Comparison of ENCODE assay signal across 9 mouse cellular contexts in the genomic region with DNA sequence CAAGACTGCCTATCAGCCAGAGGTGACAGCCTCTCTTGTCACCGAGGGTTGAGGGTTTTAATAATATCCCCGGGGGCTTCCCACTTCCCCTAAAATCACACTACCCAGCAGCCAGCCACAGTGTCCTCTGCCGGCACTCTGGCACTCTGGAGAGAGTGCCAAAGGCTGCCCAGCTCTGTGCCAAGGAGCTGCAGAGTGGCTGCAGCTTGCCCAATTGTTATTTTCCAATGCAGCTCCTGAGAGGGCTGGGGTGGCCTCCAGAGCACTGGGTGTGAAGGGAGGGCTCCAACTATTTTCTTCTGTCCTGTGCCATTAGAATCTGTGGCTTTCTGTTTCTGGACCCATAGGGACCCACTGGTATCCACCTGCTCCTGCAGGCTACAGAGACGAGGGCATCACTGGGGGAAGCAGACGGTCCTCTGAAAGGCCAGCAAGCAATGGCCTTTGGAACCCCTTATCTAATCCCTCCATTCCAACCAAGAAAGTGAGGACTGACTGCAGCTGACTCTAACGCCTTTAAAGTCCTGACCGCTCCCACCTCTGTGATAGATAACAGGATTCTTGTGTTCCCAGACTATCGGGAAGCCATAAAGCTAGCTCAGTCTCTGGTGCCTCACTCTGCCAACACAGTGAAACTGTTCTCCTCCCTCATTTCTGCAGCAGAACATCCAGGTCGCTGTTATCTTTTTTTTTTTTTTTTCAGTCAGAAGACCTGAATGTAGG. TPM values are rescaled to one million over a fixed set of nuclear protein-coding genes. Genes with fewer than 3 reads are reported as not detected.
DNase-seq lines count a peak whose midpoint lies in the region; ATAC-seq and TF ChIP-seq lines count a peak whose summit lies in the region.
"Had no signal": no experiment of that assay in that cellular context is flagged by ENCODE, and none has a peak within 500 bp of the region (broad histone marks: within the 10 kb centered on the region; RNA-seq: fewer than 3 reads in every experiment).

No protein-coding gene starts in this region.

- 71% methylated on average over 9 of the region's 9 CpGs for WGBS in hindbrain, embryonic 10.5 days
- WGBS in hindbrain, embryonic 13.5 days, result 58% methylated on average over 9 of the region's 9 CpGs
- WGBS in liver, embryonic 14.5 days (ENCODE audit: insufficient replicate concordance), result 7% methylated on average over 9 of the region's 9 CpGs
- WGBS in kidney, embryonic 16.5 days, result 62% methylated on average over 9 of the region's 9 CpGs

- H3K9ac ChIP-seq in hindbrain, embryonic 13.5 days, result no peak overlapping the region
- H3K9ac ChIP-seq in liver, embryonic 14.5 days (replicated peaks), result no peak overlapping the region
- H3K9ac ChIP-seq in kidney, embryonic 16.5 days (replicated peaks; ENCODE audit: low read length), result no peak overlapping the region
- H3K9ac ChIP-seq: limb, embryonic 12.5 days had no signal

- TF ChIP-seq EP300 in liver, embryonic 14.5 days (IDR thresholded peaks at IDR 0.05; ENCODE audit: low read depth), result 0 out of 2 replicates have a peak, but pooled peaks have one; percentile 36

- H3K4me2 ChIP-seq in hindbrain, embryonic 13.5 days, result no peak overlapping the region
- peak overlapping the region; percentile 16; the same call in 1 of the 2 replicates for H3K4me2 ChIP-seq in liver, embryonic 14.5 days (ENCODE audit: low read depth)
- H3K4me2 ChIP-seq in kidney, embryonic 16.5 days (replicated peaks; ENCODE audit: low read depth, low read length), result no peak overlapping the region
- H3K4me2 ChIP-seq: limb, embryonic 12.5 days had no signal

- 0 out of 2 replicates have a peak overlapping the region, but pooled peaks have one; percentile 50 for H3K27ac ChIP-seq in hindbrain, embryonic 10.5 days
- H3K27ac ChIP-seq in hindbrain, embryonic 13.5 days, result no peak overlapping the region
- peak overlapping the region; percentile 15; the same call in 1 of the 2 replicates for H3K27ac ChIP-seq in brown adipose tissue, adult 24 weeks (replicated peaks; ENCODE audit: low read depth, low read length)
- H3K27ac ChIP-seq in cortical plate, adult 2 months (ENCODE audit: insufficient read depth, low read length), result 0 out of 2 replicates have a peak overlapping the region, but pooled peaks have one; percentile 5
- H3K27ac ChIP-seq in liver, embryonic 14.5 days, result no peak overlapping the region
- no peak overlapping the region for H3K27ac ChIP-seq in kidney, embryonic 16.5 days (ENCODE audit: low read length)
- H3K27ac ChIP-seq: limb, embryonic 12.5 days had no signal

- no peaks in the 10 kb centered on the region; the same call in 1 of the 2 replicates for H3K27me3 ChIP-seq in hindbrain, embryonic 10.5 days (ENCODE audit: insufficient read depth, poor library complexity, severe bottlenecking)
- no peaks in the 10 kb centered on the region for H3K27me3 ChIP-seq in hindbrain, embryonic 13.5 days
- no peaks in the 10 kb centered on the region for H3K27me3 ChIP-seq in liver, embryonic 14.5 days (ENCODE audit: control insufficient read depth, insufficient read depth, low read length)
- H3K27me3 ChIP-seq in kidney, embryonic 16.5 days (ENCODE audit: insufficient read depth, low read length), result no peaks in the 10 kb centered on the region

- TF ChIP-seq POLR2A in cortical plate, adult 2 months (IDR thresholded peaks at IDR 0.05; ENCODE audit: extremely low read depth, insufficient read depth, low read length), result no peak

- H3K4me3 ChIP-seq in hindbrain, embryonic 10.5 days, result no peak overlapping the region
- no peak overlapping the region for H3K4me3 ChIP-seq in hindbrain, embryonic 13.5 days
- H3K4me3 ChIP-seq in brown adipose tissue, adult 24 weeks (ENCODE audit: insufficient read depth, low read depth, low read length), result no peak overlapping the region
- no peak overlapping the region for H3K4me3 ChIP-seq in cortical plate, adult 2 months (ENCODE audit: insufficient read depth, low read length)
- no peak overlapping the region for H3K4me3 ChIP-seq in liver, embryonic 14.5 days (ENCODE audit: insufficient read depth in 1 of 2, low read depth in 2 of 2, low read length in 2 of 2)
- H3K4me3 ChIP-seq in kidney, embryonic 16.5 days (ENCODE audit: low read length), result no peak overlapping the region
- H3K4me3 ChIP-seq: limb, embryonic 12.5 days had no signal

- no peak for ATAC-seq in hindbrain, embryonic 13.5 days (ENCODE audit: low FRiP score)
- peak; percentile 73 for ATAC-seq in liver, embryonic 14.5 days (ENCODE audit: insufficient read depth)
- ATAC-seq in kidney, embryonic 16.5 days (ENCODE audit: low FRiP score, low TSS enrichment), result no peak

- H3K4me1 ChIP-seq in hindbrain, embryonic 10.5 days (replicated peaks), result peaks cover 20% of the 10 kb centered on the region; the same call in 1 of the 2 replicates
- peaks cover 12% of the 10 kb centered on the region for H3K4me1 ChIP-seq in hindbrain, embryonic 13.5 days (replicated peaks)
- peaks cover 8% of the 10 kb centered on the region for H3K4me1 ChIP-seq in brown adipose tissue, adult 24 weeks (ENCODE audit: control insufficient read depth, insufficient read depth, insufficient read length, low read length)
- peaks cover 10% of the 10 kb centered on the region for H3K4me1 ChIP-seq in cortical plate, adult 2 months (ENCODE audit: control insufficient read depth, insufficient read depth, low read length)
- H3K4me1 ChIP-seq in liver, embryonic 14.5 days (replicated peaks; ENCODE audit: control insufficient read depth in 2 of 2, insufficient read depth in 2 of 2, low read length in 1 of 2), result peaks cover 3 to 17% of the 10 kb centered on the region in 2 experiments
- H3K4me1 ChIP-seq in kidney, embryonic 16.5 days (ENCODE audit: insufficient read depth, low read length), result peaks cover 8% of the 10 kb centered on the region

- no peaks in the 10 kb centered on the region for H3K36me3 ChIP-seq in hindbrain, embryonic 10.5 days
- 0 out of 2 replicates have a peak, but pooled peaks cover 4% of the 10 kb centered on the region for H3K36me3 ChIP-seq in hindbrain, embryonic 13.5 days
- no peaks in the 10 kb centered on the region for H3K36me3 ChIP-seq in liver, embryonic 14.5 days (replicated peaks; ENCODE audit: control insufficient read depth, insufficient read depth, low read depth)
- no peaks in the 10 kb centered on the region for H3K36me3 ChIP-seq in kidney, embryonic 16.5 days (ENCODE audit: insufficient read depth, low read length)
- H3K36me3 ChIP-seq: limb, embryonic 12.5 days had no signal

- H3K9me3 ChIP-seq in hindbrain, embryonic 10.5 days, result no peaks in the 10 kb centered on the region
- no peaks in the 10 kb centered on the region for H3K9me3 ChIP-seq in hindbrain, embryonic 13.5 days
- no peaks in the 10 kb centered on the region for H3K9me3 ChIP-seq in liver, embryonic 14.5 days (ENCODE audit: control insufficient read depth, low read length)
- H3K9me3 ChIP-seq in kidney, embryonic 16.5 days (ENCODE audit: low read length), result no peaks in the 10 kb centered on the region
- H3K9me3 ChIP-seq: limb, embryonic 12.5 days had no signal

- no peak for DNase-seq in hindbrain, embryonic 10.5 days (ENCODE audit: low spot score)
- DNase-seq in liver, embryonic 14.5 days (ENCODE audit: low read depth in 3 of 3, low spot score in 3 of 3), result no peak
- DNase-seq in kidney, adult 11 months, result no peak
- DNase-seq in left cerebral cortex, adult 9 months (ENCODE audit: low spot score in 2 of 2), result no peak

- TF ChIP-seq CTCF in cortical plate, adult 2 months (IDR thresholded peaks at IDR 0.05; ENCODE audit: extremely low read depth, insufficient read depth, low read length), result no peak
- TF ChIP-seq CTCF in liver, embryonic 14.5 days (IDR thresholded peaks at IDR 0.05; ENCODE audit: low read depth), result no peak

RNA-seq across cellular contexts. Expression of a gene that starts 12.2 kb away (rescaled TPM):
- 0.21 and 0.39 TPM in 2 replicates for polyA plus RNA-seq in hindbrain, embryonic 10.5 days (2016; fragmentation: Nextera tagmentation; extraction: Ambion mirVana)
- 0.83 and 1.9 TPM in 2 replicates for polyA plus RNA-seq in hindbrain, embryonic 13.5 days (2015; fragmentation: Nextera tagmentation; extraction: Ambion mirVana)
- polyA plus RNA-seq in brown adipose tissue, adult 24 weeks (2012; ENCODE audit: insufficient read depth, insufficient read length, missing spikeins), result not detected in 2 replicates
- 0.17 and 0.23 TPM in 2 replicates for polyA plus RNA-seq in cortical plate, adult 2 months (2012; rRNA removed)
- 0.02 and 0.03 TPM in 2 replicates for polyA plus RNA-seq in liver, embryonic 14.5 days (2012; rRNA removed)
- not detected in 2 replicates for polyA plus RNA-seq in liver, embryonic 14.5 days (2014; fragmentation: Nextera tagmentation; extraction: Ambion mirVana)
- 1.6 and 1.7 TPM in 2 replicates for polyA plus RNA-seq in kidney, embryonic 16.5 days (2015; fragmentation: Nextera tagmentation; extraction: Ambion mirVana)

RNA-seq across cellular contexts. Expression of a gene that starts 23.5 kb away (rescaled TPM):
- polyA plus RNA-seq in hindbrain, embryonic 10.5 days (2016; fragmentation: Nextera tagmentation; extraction: Ambion mirVana), result 1.5 and 3.4 TPM in 2 replicates
- polyA plus RNA-seq in hindbrain, embryonic 13.5 days (2015; fragmentation: Nextera tagmentation; extraction: Ambion mirVana), result 2.8 and 3.2 TPM in 2 replicates
- not detected in 2 replicates for polyA plus RNA-seq in brown adipose tissue, adult 24 weeks (2012; ENCODE audit: insufficient read depth, insufficient read length, missing spikeins)
- polyA plus RNA-seq in cortical plate, adult 2 months (2012; rRNA removed), result 18.0 and 18.1 TPM in 2 replicates
- polyA plus RNA-seq in liver, embryonic 14.5 days (2012; rRNA removed), result 1.3 TPM in 2 replicates
- polyA plus RNA-seq in liver, embryonic 14.5 days (2014; fragmentation: Nextera tagmentation; extraction: Ambion mirVana), result 2.7 and 3.7 TPM in 2 replicates
- polyA plus RNA-seq in kidney, embryonic 16.5 days (2015; fragmentation: Nextera tagmentation; extraction: Ambion mirVana), result 0.85 and 1.4 TPM in 2 replicates

RNA-seq across cellular contexts. Expression of a gene that starts 29.8 kb away (rescaled TPM):
- polyA plus RNA-seq in hindbrain, embryonic 10.5 days (2016; fragmentation: Nextera tagmentation; extraction: Ambion mirVana), result 0.37 and 0.46 TPM in 2 replicates
- polyA plus RNA-seq in hindbrain, embryonic 13.5 days (2015; fragmentation: Nextera tagmentation; extraction: Ambion mirVana), result 10.2 and 10.6 TPM in 2 replicates
- polyA plus RNA-seq in brown adipose tissue, adult 24 weeks (2012; ENCODE audit: insufficient read depth, insufficient read length, missing spikeins), result 41.1 and 67.9 TPM in 2 replicates
- polyA plus RNA-seq in cortical plate, adult 2 months (2012; rRNA removed), result 154 and 161 TPM in 2 replicates
- 0.13 and 0.19 TPM in 2 replicates for polyA plus RNA-seq in liver, embryonic 14.5 days (2012; rRNA removed)
- polyA plus RNA-seq in liver, embryonic 14.5 days (2014; fragmentation: Nextera tagmentation; extraction: Ambion mirVana), result 0.06 and 0.10 TPM in 2 replicates
- polyA plus RNA-seq in kidney, embryonic 16.5 days (2015; fragmentation: Nextera tagmentation; extraction: Ambion mirVana), result 10.4 and 10.6 TPM in 2 replicates

Comparison
In these comparisons a context has a peak if more than half of its experiments do, and no peak if none do; other contexts are left out.
1. H3K27ac ChIP-seq: peak in hindbrain, embryonic 10.5 days (single experiment), brown adipose tissue, adult 24 weeks (single experiment) and cortical plate, adult 2 months (single experiment); none in hindbrain, embryonic 13.5 days (single experiment), liver, embryonic 14.5 days (single experiment) and kidney, embryonic 16.5 days (single experiment).